Mouse (Mus musculus): ENCODE measurements at regions not wholly inside any gene's neighbourhood (a gene's known extent, or its start where the extent isn't known, plus 50 kb on each side); places are given as distances from the start of the nearest gene placed in this dataset.

GRCm38 (mm10) chr14:76331497-76332335 is 83.0 kb upstream of the Tsc22d1 start:
- no peak for TF ChIP-seq POLR2A (IDR thresholded peaks at IDR 0.05; ENCODE audit: low read depth, low read length)
- no peak for TF ChIP-seq CTCF (IDR thresholded peaks at IDR 0.05; ENCODE audit: extremely low read depth, insufficient read length, insufficient replicate concordance, low read depth, low read length)
